Mouse (Mus musculus) neural tube, embryonic 11.5 days (tissue): ENCODE results near the gene Klrb1a. TPM values are rescaled to one million over a fixed set of nuclear protein-coding genes. Genes with fewer than 3 reads are reported as not detected.
A peak's percentile ranks its signal among the peaks of the same experiment; 100 is the strongest.

Source experiments
- ATAC-seq: fragments of 200-750 bp; cut with Nextera tagmentation; 2 replicates; pipeline ENCODE4 v1.8.0; 2017; ENCODE audit warnings: moderate number of reproducible peaks, mild to moderate bottlenecking, moderate TSS enrichment, moderate library complexity; ENCODE audit not compliant: insufficient read depth, low FRiP score, low TSS enrichment
- DNase-seq: peaks from one replicate; pipeline ENCODE4 v3.0.0-alpha.2; 2015; ENCODE audit warnings: low spot score
- H3K27ac ChIP-seq: fragments of 300-500 bp; sonication (generic); 2 replicates; pipeline ENCODE4 v1.5.1; 2014; ENCODE audit warnings: low read depth, mild to moderate bottlenecking, low read length
- H3K27me3 ChIP-seq: fragments of 300-500 bp; sonication (generic); 2 replicates; pipeline ENCODE4 v1.6.1; 2014; ENCODE audit warnings: mild to moderate bottlenecking, low read length, mixed read lengths; ENCODE audit not compliant: control insufficient read depth, insufficient read depth
- H3K36me3 ChIP-seq: fragments of 300-500 bp; sonication (generic); 2 replicates; pipeline ENCODE4 v1.6.1; 2014; ENCODE audit warnings: mild to moderate bottlenecking, low read length, moderate library complexity, mixed read lengths; ENCODE audit not compliant: control insufficient read depth, insufficient read depth
- H3K4me1 ChIP-seq: fragments of 300-500 bp; sonication (generic); 2 replicates; pipeline ENCODE4 v1.6.1; 2014; ENCODE audit warnings: low read length, mixed read lengths; ENCODE audit not compliant: control insufficient read depth, insufficient read depth
- H3K4me2 ChIP-seq: fragments of 300-500 bp; sonication (generic); 2 replicates; pipeline ENCODE4 v1.6.1; 2014; ENCODE audit warnings: low read depth, mild to moderate bottlenecking, moderate library complexity
- H3K4me3 ChIP-seq: fragments of 300-500 bp; sonication (generic); 2 replicates; pipeline ENCODE4 v1.5.1; 2014; ENCODE audit warnings: low read depth, low read length
- H3K9ac ChIP-seq: fragments of 300-500 bp; sonication (generic); 2 replicates; pipeline ENCODE4 v1.6.1; 2014; ENCODE audit warnings: mild to moderate bottlenecking, low read length
- H3K9me3 ChIP-seq: fragments of 300-500 bp; sonication (generic); 2 replicates; pipeline ENCODE4 v1.6.1; 2016; ENCODE audit warnings: low read length; ENCODE audit not compliant: control insufficient read depth
- WGBS: fragments of 180-500 bp; shearing (Covaris S2); extraction: QIAGEN DNeasy Blood & Tissue Kit; methylation state at CpG from one replicate; pipeline ENCODE4 v1.1.7; 2014; 5-methylcytosine and 5-hydroxymethylcytosine counted together
- polyA plus RNA-seq: library from polyadenylated mRNA; unstranded; fragments of >200 nt; fragmentation: Nextera tagmentation; extraction: Ambion mirVana; gene quantifications from 2 replicates; pipeline ENCODE4 v1.2.1, GENCODE M21; 2014

Gene Klrb1a
- polyA plus RNA-seq, 1 experiment from 2014 or later = not detected

GRCm38 (mm10) chr6:128589426-128589825 is 33.9 kb downstream of the Klrb1a start:
- no peaks in the 10 kb centered on the region for H3K4me1 ChIP-seq
- H3K4me2 ChIP-seq = no peak overlapping the region
- no peak for DNase-seq
- 51% methylated on average over 4 of the region's 4 CpGs for WGBS
- no peaks in the 10 kb centered on the region for H3K36me3 ChIP-seq
- H3K9ac ChIP-seq = no peak overlapping the region
- H3K9me3 ChIP-seq = no peaks in the 10 kb centered on the region
- ATAC-seq = no peak
- H3K27ac ChIP-seq = no peak overlapping the region
- H3K4me3 ChIP-seq = no peak overlapping the region
- H3K27me3 ChIP-seq = no peaks in the 10 kb centered on the region

GRCm38 (mm10) chr6:128587619-128588018 is 35.7 kb downstream of the Klrb1a start:
- Histone ChIP-seq H3K9me3 (no peaks in the 10 kb centered on the region), H3K36me3 (no peaks in the 10 kb centered on the region), H3K4me3 (no peak overlapping the region), H3K27ac (no peak overlapping the region), H3K4me2 (no peak overlapping the region), H3K27me3 (no peaks in the 10 kb centered on the region), H3K9ac (no peak overlapping the region), H3K4me1 (no peaks in the 10 kb centered on the region)
- no peak for DNase-seq
- 87% methylated on average over 6 of the region's 6 CpGs for WGBS
- ATAC-seq = no peak

GRCm38 (mm10) chr6:128585642-128586245 is 37.6 kb downstream of the Klrb1a start:
- 76% methylated on average over 11 of the region's 11 CpGs for WGBS
- ATAC-seq = no peak; the same call in 1 of the 2 replicates
- no peaks in the 10 kb centered on the region for H3K36me3 ChIP-seq

GRCm38 (mm10) chr6:128584070-128584660 is 39.2 kb downstream of the Klrb1a start:
- Histone ChIP-seq H3K4me2 (no peak overlapping the region), H3K4me3 (no peak overlapping the region), H3K9me3 (no peaks in the 10 kb centered on the region), H3K27me3 (no peaks in the 10 kb centered on the region), H3K4me1 (no peaks in the 10 kb centered on the region), H3K27ac (no peak overlapping the region), H3K9ac (no peak overlapping the region), H3K36me3 (no peaks in the 10 kb centered on the region)
- 28% methylated on average over 10 of the region's 10 CpGs for WGBS
- peak; percentile 68 for DNase-seq
- ATAC-seq = peak; percentile 57; the same call in 1 of the 2 replicates

More at GRCm38 (mm10) chr6:128585642-128586245, 37.6 kb downstream of the Klrb1a start:
- Histone ChIP-seq H3K27me3 (no peaks in the 10 kb centered on the region), H3K4me1 (no peaks in the 10 kb centered on the region), H3K9me3 (no peaks in the 10 kb centered on the region), H3K9ac (no peak overlapping the region), H3K4me2 (no peak overlapping the region), H3K27ac (no peak overlapping the region), H3K4me3 (no peak overlapping the region)
- DNase-seq = no peak

GRCm38 (mm10) chr6:128581508-128581907 is 41.8 kb downstream of the Klrb1a start, which contains the start of gene A2ml1:
Gene A2ml1 (minus strand): TSS chr6:128581608.
- no peak within 1 kb of the TSS for H3K4me2 ChIP-seq
- 77% methylated on average over 11 of the region's 11 CpGs for WGBS
- H3K4me1 ChIP-seq = no peaks in the 10 kb centered on the region
- no peak within 1 kb of the TSS for H3K9ac ChIP-seq
- no peaks in the 10 kb centered on the region for H3K9me3 ChIP-seq
- H3K27me3 ChIP-seq = no peaks in the 10 kb centered on the region
- H3K27ac ChIP-seq = no peak within 1 kb of the TSS
- DNase-seq (no peak), ATAC-seq (no peak)
- no peaks in the 10 kb centered on the region for H3K36me3 ChIP-seq
- H3K4me3 ChIP-seq = no peak within 1 kb of the TSS

- H3K9me3 ChIP-seq = no peaks in the 10 kb centered on the region
- no peaks in the 10 kb centered on the region for H3K27me3 ChIP-seq
- no peak overlapping the region for H3K4me3 ChIP-seq
- H3K36me3 ChIP-seq = no peaks in the 10 kb centered on the region
- H3K27ac ChIP-seq = no peak overlapping the region
- no peak overlapping the region for H3K9ac ChIP-seq
- H3K4me1 ChIP-seq = no peaks in the 10 kb centered on the region
- H3K4me2 ChIP-seq = no peak overlapping the region
- 81% methylated on average over 9 of the region's 9 CpGs for WGBS
- ATAC-seq = no peak
- DNase-seq = no peak
These were observed 46.0 kb downstream of the Klrb1a start for GRCm38 (mm10) chr6:128577301-128577700.

GRCm38 (mm10) chr6:128566589-128566988 is 56.7 kb downstream of the Klrb1a start:
- Histone ChIP-seq H3K4me3 (no peak overlapping the region), H3K9ac (no peak overlapping the region), H3K4me1 (no peaks in the 10 kb centered on the region), H3K4me2 (no peak overlapping the region), H3K9me3 (no peaks in the 10 kb centered on the region), H3K27ac (no peak overlapping the region), H3K27me3 (no peaks in the 10 kb centered on the region), H3K36me3 (no peaks in the 10 kb centered on the region)
- DNase-seq (no peak), ATAC-seq (no peak)
- 88% methylated on average over 11 of the region's 11 CpGs for WGBS
